Mouse (Mus musculus) CH12.LX (cell line): ENCODE measurements around the gene Pcsk6. TPM values are rescaled to one million over a fixed set of nuclear protein-coding genes. Genes with fewer than 3 reads are reported as not detected.

Experiments
- DNase-seq: peaks from one replicate; pipeline ENCODE4 v3.0.0-alpha.2; 2013; ENCODE audit errors: extremely low read depth
- H3K27ac ChIP-seq: 2 replicates; pipeline ENCODE4 v1.5.1; 2012; ENCODE audit warnings: low read depth, mild to moderate bottlenecking, control low read depth, moderate library complexity; ENCODE audit not compliant: insufficient read depth
- H3K27me3 ChIP-seq: replicated peaks from 2 replicates; pipeline ENCODE3; 2012; ENCODE audit warnings: inconsistent platforms
- H3K36me3 ChIP-seq, 2 experiments: replicated peaks in 1 of 2; 2 replicates each; pipeline versions ENCODE3 to v1.6.1; 2012; ENCODE audit warnings: inconsistent platforms in 1 of 2, low read length in 1 of 2, mild to moderate bottlenecking in 1 of 2, mixed read lengths in 1 of 2, moderate library complexity in 1 of 2; ENCODE audit not compliant: control insufficient read depth in 1 of 2, insufficient read depth in 1 of 2
- H3K4me1 ChIP-seq, 2 experiments: 2 replicates each; pipeline ENCODE4 v1.6.1; 2012; ENCODE audit warnings: inconsistent platforms in 1 of 2, moderate library complexity in 1 of 2; ENCODE audit not compliant: insufficient read depth in 2 of 2, control insufficient read depth in 1 of 2
- H3K4me2 ChIP-seq: 2 replicates; pipeline ENCODE4 v1.6.1; 2012; ENCODE audit warnings: low read depth, mild to moderate bottlenecking, control low read depth; ENCODE audit not compliant: poor library complexity, insufficient read depth, severe bottlenecking
- H3K4me3 ChIP-seq, 3 experiments: fragments of 150-350 bp in 1 of 3; sonication (generic) in 1 of 3; replicated peaks in 1 of 3; 2 replicates each; pipeline versions ENCODE3 to v1.5.1; 2011 to 2012; ENCODE audit warnings: low read depth in 2 of 3, low read length in 2 of 3, mild to moderate bottlenecking in 2 of 3, moderate library complexity in 2 of 3, control low read depth in 1 of 3, improper control_type of control experiment in 1 of 3, inconsistent platforms in 1 of 3, mixed read lengths in 1 of 3; ENCODE audit not compliant: poor library complexity in 1 of 3
- H3K79me2 ChIP-seq: replicated peaks from 2 replicates; pipeline ENCODE4 v1.6.1; 2012; ENCODE audit warnings: mild to moderate bottlenecking, moderate library complexity; ENCODE audit not compliant: control insufficient read depth, poor library complexity, insufficient read depth, severe bottlenecking; ENCODE audit errors: extremely low read depth
- H3K9ac ChIP-seq: 2 replicates; pipeline ENCODE4 v1.6.1; 2012; ENCODE audit warnings: low read depth, mild to moderate bottlenecking, control low read depth, moderate library complexity; ENCODE audit not compliant: insufficient read depth
- H3K9me3 ChIP-seq: replicated peaks from 2 replicates; pipeline ENCODE3; 2012; ENCODE audit warnings: low read length, inconsistent platforms, mixed read lengths
- BHLHE40 ChIP-seq: IDR thresholded peaks from 2 replicates; pipeline ENCODE4 v1.6.1; 2011; ENCODE audit warnings: mild to moderate bottlenecking, low read depth, low read length, improper control_type of control experiment
- CHD1 ChIP-seq: IDR thresholded peaks from 2 replicates; pipeline ENCODE4 v1.6.1; 2012; ENCODE audit warnings: low read depth, low read length, improper control_type of control experiment, inconsistent platforms
- CHD2 ChIP-seq: IDR thresholded peaks from 2 replicates; pipeline ENCODE4 v1.6.1; 2011; ENCODE audit warnings: low read length, improper control_type of control experiment
- CTCF ChIP-seq, 2 experiments: IDR thresholded peaks in 1 of 2; conservative IDR thresholded peaks in 1 of 2; 2 replicates each; pipeline ENCODE4 v1.5.1; 2011 to 2012; ENCODE audit warnings: low read depth in 2 of 2, low read length in 2 of 2, improper control_type of control experiment in 1 of 2, inconsistent platforms in 1 of 2, mild to moderate bottlenecking in 1 of 2, moderate library complexity in 1 of 2
- ELF1 ChIP-seq: IDR thresholded peaks from 2 replicates; pipeline ENCODE4 v1.6.1; 2014; ENCODE audit warnings: low read depth, mild to moderate bottlenecking, inconsistent platforms, low read length, improper control_type of control experiment
- HCFC1 ChIP-seq: IDR thresholded peaks from 2 replicates; pipeline ENCODE4 v1.6.1; 2012; ENCODE audit warnings: low read depth, mild to moderate bottlenecking, inconsistent platforms, low read length, improper control_type of control experiment
- JUN ChIP-seq: IDR thresholded peaks from 2 replicates; pipeline ENCODE4 v1.6.1; 2011; ENCODE audit warnings: low read depth, mild to moderate bottlenecking, low read length, improper control_type of control experiment, moderate library complexity; ENCODE audit not compliant: insufficient read depth
- JUND ChIP-seq: conservative IDR thresholded peaks from 2 replicates; pipeline ENCODE4 v1.6.1; 2011; ENCODE audit warnings: low read depth, low read length, improper control_type of control experiment
- KAT2A ChIP-seq: IDR thresholded peaks from 2 replicates; pipeline ENCODE4 v1.6.1; 2012; ENCODE audit warnings: low read length, improper control_type of control experiment, inconsistent platforms; ENCODE audit not compliant: insufficient replicate concordance
- MAZ ChIP-seq: IDR thresholded peaks from 2 replicates; pipeline ENCODE4 v1.6.1; 2012; ENCODE audit warnings: low read depth, mild to moderate bottlenecking, inconsistent platforms, low read length, improper control_type of control experiment, moderate library complexity
- MXI1 ChIP-seq: IDR thresholded peaks from 2 replicates; pipeline ENCODE4 v1.6.1; 2011; ENCODE audit warnings: mild to moderate bottlenecking, low read depth, low read length, improper control_type of control experiment
- MYC ChIP-seq: IDR thresholded peaks from 2 replicates; pipeline ENCODE4 v1.6.1; 2011; ENCODE audit warnings: low read depth, mild to moderate bottlenecking, improper control_type of control experiment, low read length
- NELFE ChIP-seq: IDR thresholded peaks from 2 replicates; pipeline ENCODE4 v1.6.1; 2011; ENCODE audit warnings: low read depth, low read length, improper control_type of control experiment
- POLR2A ChIP-seq: IDR thresholded peaks from 2 replicates; pipeline ENCODE4 v1.6.1; 2011; ENCODE audit warnings: low read depth, mild to moderate bottlenecking, improper control_type of control experiment, low read length
- RAD21 ChIP-seq: IDR thresholded peaks from 2 replicates; pipeline ENCODE4 v1.6.1; 2011; ENCODE audit warnings: low read depth, mild to moderate bottlenecking, low read length, improper control_type of control experiment, moderate library complexity
- RCOR1 ChIP-seq: conservative IDR thresholded peaks from 2 replicates; pipeline ENCODE4 v1.6.1; 2012; ENCODE audit warnings: low read depth, mild to moderate bottlenecking, inconsistent platforms, low read length, improper control_type of control experiment
- SMC3 ChIP-seq: IDR thresholded peaks from 2 replicates; pipeline ENCODE4 v1.6.1; 2011; ENCODE audit warnings: low read depth, low read length, improper control_type of control experiment
- TCF12 ChIP-seq: IDR thresholded peaks from 2 replicates; pipeline ENCODE4 v1.6.1; 2014; ENCODE audit warnings: low read depth, mild to moderate bottlenecking, inconsistent platforms, low read length, improper control_type of control experiment
- UBTF ChIP-seq: IDR thresholded peaks from 2 replicates; pipeline ENCODE4 v1.6.1; 2012; ENCODE audit warnings: low read depth, mild to moderate bottlenecking, inconsistent platforms, low read length, improper control_type of control experiment, moderate library complexity
- ZC3H11A ChIP-seq: IDR thresholded peaks from 2 replicates; pipeline ENCODE4 v1.6.1; 2012; ENCODE audit warnings: low read depth, mild to moderate bottlenecking, inconsistent platforms, low read length, improper control_type of control experiment
- ZKSCAN1 ChIP-seq: IDR thresholded peaks from 2 replicates; pipeline ENCODE4 v1.6.1; 2012; ENCODE audit warnings: low read depth, inconsistent platforms, low read length, improper control_type of control experiment, borderline replicate concordance
- ZNF384 ChIP-seq: IDR thresholded peaks from 2 replicates; pipeline ENCODE4 v1.6.1; 2012; ENCODE audit warnings: low read depth, low read length, improper control_type of control experiment, inconsistent platforms
- dilution Hi-C: fragments of 300-500 bp; cut with MboI; formaldehyde crosslinking; loops from 2 replicates; pipeline ENCODE4 v1.14.3; 2020; ENCODE audit warnings: low sequenced_read_pairs; ENCODE audit not compliant: extremely low pct_unique_long_range_greater_than_20kb, extremely low pct_ligation_motif_present
- in situ Hi-C: fragments of 300-500 bp; cut with MboI; formaldehyde crosslinking; loops from 3 replicates; pipeline ENCODE4 v1.14.3; 2019; ENCODE audit warnings: low sequenced_read_pairs, low pct_ligation_motif_present, low pct_unique_long_range_greater_than_20kb, mixed read lengths
- polyA plus RNA-seq: library from polyadenylated mRNA; unstranded; fragments of >175 nt; gene quantifications from 2 replicates; pipeline ENCODE4 v1.2.1, GENCODE M21; 2012; ENCODE audit warnings: low read depth; ENCODE audit not compliant: insufficient read length
- total RNA-seq, 2 experiments: library from RNA; depleted of rRNA; stranded (reverse); fragments of 300-350 nt in 1 of 2; fragments of >200 nt in 1 of 2; gene quantifications; 2 replicates each; pipeline ENCODE4 v1.2.3; 2012 to 2014

The Pcsk6 gene
- total and polyA plus RNA-seq, 3 experiments, result not detected

GRCm38 (mm10) chr7:65879330-65879729, 17.8 kb downstream of the Pcsk6 start:
- H3K4me1 ChIP-seq, result no peaks in the 10 kb centered on the region
- dilution Hi-C loops, result no loop called here

GRCm38 (mm10) chr7:65880666-65881289, 19.2 kb downstream of the Pcsk6 start:
- TF ChIP-seq MYC, result no peak
- no peak for TF ChIP-seq KAT2A
- TF ChIP-seq MXI1, result no peak
- no peak for TF ChIP-seq JUN
- no peak for TF ChIP-seq RAD21
- TF ChIP-seq TCF12, result no peak
- TF ChIP-seq POLR2A, result no peak
- no peak for TF ChIP-seq NELFE
- TF ChIP-seq ZNF384, result no peak
- TF ChIP-seq ZKSCAN1, result no peak
- no peak for TF ChIP-seq SMC3
- TF ChIP-seq UBTF, result no peak
- TF ChIP-seq CHD2, result no peak
- TF ChIP-seq, all 38 proteins: peak for 0
- no peaks in the 10 kb centered on the region for H3K4me1 ChIP-seq
- no peak overlapping the region for H3K9ac ChIP-seq
- no peaks in the 10 kb centered on the region for H3K36me3 ChIP-seq
- no peaks in the 10 kb centered on the region for H3K79me2 ChIP-seq
- H3K4me2 ChIP-seq, result no peak overlapping the region
- in situ Hi-C loops, result no loop called here
- no peak for DNase-seq
- H3K9me3 ChIP-seq, result no peaks in the 10 kb centered on the region
- H3K27me3 ChIP-seq, result peaks cover 63% of the 10 kb centered on the region
- no peak overlapping the region for H3K4me3 ChIP-seq
- dilution Hi-C loops, result no loop called here
- H3K27ac ChIP-seq, result no peak overlapping the region

More at GRCm38 (mm10) chr7:65879330-65879729, 17.8 kb downstream of the Pcsk6 start:
- TF ChIP-seq CHD2 (no peak), CTCF (conservative IDR thresholded peaks at IDR 0.05 in 1 of 2, IDR thresholded peaks at IDR 0.05 in 1 of 2; ENCODE audit: low read depth in 2 of 2, low read length in 2 of 2) (no peak), UBTF (no peak), MYC (no peak), NELFE (no peak), ZC3H11A (no peak), BHLHE40 (no peak), MAZ (no peak), TCF12 (no peak), KAT2A (no peak), RCOR1 (no peak), SMC3 (no peak), CHD1 (no peak), JUND (no peak), RAD21 (no peak), ELF1 (no peak), HCFC1 (no peak)
- Histone ChIP-seq H3K27me3 (peaks cover 64% of the 10 kb centered on the region), H3K4me3 (no peak overlapping the region), H3K9me3 (no peaks in the 10 kb centered on the region), H3K4me2 (no peak overlapping the region), H3K36me3 (no peaks in the 10 kb centered on the region), H3K27ac (no peak overlapping the region), H3K79me2 (no peaks in the 10 kb centered on the region), H3K9ac (no peak overlapping the region)
- DNase-seq, result no peak
- in situ Hi-C loops, result no loop called here
